Mouse (Mus musculus) liver, embryonic 14.5 days (tissue): ENCODE measurements around the gene Pbx2.

Experiments
- CTCF ChIP-seq: IDR thresholded peaks from 2 replicates; pipeline ENCODE4 v1.5.1; 2016; ENCODE audit warnings: antibody characterized with exemption, low read depth, control low read depth
- EP300 ChIP-seq: IDR thresholded peaks from 2 replicates; pipeline ENCODE4 v1.6.1; 2016; ENCODE audit warnings: antibody characterized with exemption, low read depth

GRCm38 (mm10) chr17:34591994-34592375, 919 bp downstream of the Pbx2 start:
- TF ChIP-seq CTCF (no peak), EP300 (no peak)
